Mouse (Mus musculus) adrenal gland (tissue): ENCODE measurements around the gene Ptges3.

Experiments used
- intact Hi-C: fragments of 180-260 bp; cut with DNase I; formaldehyde crosslinking; loops from one replicate; pipeline ENCODE4 v1.15.1; 2025
- microRNA-seq, 2 experiments: library from miRNA; unstranded; fragments of <30 nt; microRNA quantifications; one replicate each; pipeline ENCODE4; 2019

Gene Ptges3

GRCm38 (mm10) chr10:128091564-128092505 lies 33.1 kb downstream of the Ptges3 start, which contains the start of gene Baz2a:
TSS of gene Baz2a (plus strand) at chr10:128091577.
- intact Hi-C loops = no loop called here

DNA sequence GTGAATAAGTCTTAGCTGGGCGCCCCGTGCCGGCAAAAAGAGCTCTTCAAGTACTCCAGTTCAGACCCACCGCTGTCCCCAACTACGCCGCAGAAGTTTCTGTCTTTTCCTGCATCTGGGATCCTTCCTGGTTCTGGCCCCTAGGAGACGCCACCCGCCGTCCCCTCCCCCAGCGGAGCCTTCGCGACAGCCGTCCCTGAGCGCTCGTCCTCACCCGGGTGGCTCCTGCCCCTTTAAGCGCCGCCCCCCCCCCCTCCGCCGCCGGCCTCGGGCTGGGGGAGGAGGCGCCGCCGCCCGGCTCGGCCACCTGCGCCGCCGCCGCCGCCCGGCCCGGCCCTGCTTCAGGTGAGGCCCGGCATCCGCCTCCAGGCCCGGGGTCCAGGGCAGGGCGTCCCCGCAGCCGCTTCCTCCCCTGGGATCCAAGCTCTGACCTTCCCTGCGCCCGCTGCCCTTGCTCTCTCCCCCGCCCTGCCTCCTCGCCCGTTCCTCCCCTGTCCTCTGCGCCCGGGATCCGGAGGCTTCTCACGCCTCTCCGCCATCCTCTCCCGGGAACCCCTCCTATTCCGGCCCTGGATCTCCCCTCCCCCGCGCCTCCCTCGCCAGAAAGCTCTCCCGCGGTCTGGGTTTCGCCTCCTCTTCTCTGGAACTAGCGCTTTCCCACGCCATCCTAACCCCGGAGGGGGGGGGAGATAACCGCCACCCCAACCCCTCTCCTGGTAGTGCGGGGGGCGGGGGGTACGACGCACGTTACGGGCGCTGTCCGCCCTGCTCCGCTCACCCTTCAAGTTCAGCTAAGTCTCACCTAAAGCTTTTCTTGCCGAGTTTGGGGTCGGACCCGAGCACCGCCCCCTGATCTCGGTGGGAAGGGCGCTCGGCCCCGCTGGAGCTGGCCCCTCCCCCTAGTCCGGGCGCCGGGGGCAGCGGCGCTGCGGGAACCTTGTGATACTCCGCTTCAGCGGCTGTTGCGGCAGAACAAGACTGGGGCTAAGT lies 34.0 kb downstream of the Ptges3 start:
- intact Hi-C loops = no loop called here

DNA sequence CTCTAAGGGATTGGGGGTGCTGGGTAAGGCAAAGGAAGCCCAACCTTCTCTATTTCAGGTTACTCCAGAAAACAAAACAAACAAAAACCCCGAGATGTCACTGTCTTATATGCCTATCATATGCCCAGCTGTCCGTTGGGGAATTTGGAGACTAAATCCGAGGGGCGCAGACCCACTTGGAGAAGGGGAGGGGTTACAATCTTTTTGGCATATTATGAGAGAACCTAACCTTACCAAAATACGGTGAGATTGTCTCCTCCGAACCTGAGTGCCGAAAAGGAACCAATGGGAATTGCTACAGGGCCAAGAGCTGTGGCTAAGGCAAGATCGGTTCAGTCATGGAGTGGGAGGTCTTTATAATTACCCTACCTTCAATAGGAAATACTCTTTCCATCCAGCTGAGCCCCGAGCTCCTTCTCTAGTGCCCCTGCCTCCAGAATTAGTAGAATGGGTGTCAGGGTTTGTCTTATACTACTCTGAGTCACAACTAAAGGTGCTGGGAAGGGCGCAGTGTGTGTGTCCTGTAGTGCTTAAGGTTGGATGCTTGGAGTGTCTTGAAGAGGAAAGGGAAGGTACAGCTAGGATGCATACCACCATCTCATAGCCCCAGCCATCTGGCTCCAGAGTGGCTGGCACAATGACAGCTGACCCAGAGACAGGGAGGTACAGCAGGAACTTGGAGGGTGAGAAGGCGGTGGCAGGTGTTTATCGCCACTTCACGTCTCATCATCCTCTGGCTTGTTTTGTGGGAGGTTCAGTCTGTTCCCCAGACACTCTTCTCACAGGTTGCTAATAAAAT lies 34.9 kb downstream of the Ptges3 start:
- intact Hi-C loops = loop anchor here (2.0 kb wide), 1 partner anchor 93 kb away; no protein-coding TSS in a partner anchor

DNA sequence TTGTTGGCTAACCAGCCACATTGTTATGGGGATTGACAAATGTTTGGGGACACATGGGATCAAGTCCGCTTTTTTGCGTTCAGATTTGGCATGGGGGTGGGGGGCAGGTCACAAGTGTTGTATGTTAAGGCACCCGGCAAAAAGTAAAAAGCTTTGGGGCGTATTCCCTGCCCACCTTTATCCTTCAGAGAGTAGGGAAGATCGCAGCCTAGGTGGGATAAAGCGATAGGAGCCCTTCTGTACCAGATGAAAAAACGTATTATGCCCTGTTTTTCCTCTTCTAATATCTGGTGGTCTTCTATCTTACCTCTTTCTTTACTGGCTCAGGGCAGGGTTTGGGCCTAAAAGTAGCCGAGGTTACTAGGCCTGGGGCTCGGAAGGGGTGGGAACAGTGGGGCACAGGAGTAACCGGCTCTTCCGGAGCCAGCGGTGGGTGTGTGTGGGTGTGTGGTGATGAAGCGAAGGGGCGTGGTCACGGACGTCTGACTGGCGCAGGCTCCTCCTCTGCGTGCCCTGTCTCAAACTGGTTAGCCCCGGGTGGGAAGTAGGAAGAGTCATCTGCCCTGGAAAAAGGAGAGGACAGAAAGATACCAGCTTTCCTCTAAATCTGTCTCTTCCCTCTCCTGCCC lies 35.7 kb downstream of the Ptges3 start:
- intact Hi-C loops = loop anchor here (2.0 kb wide), 1 partner anchor 92 kb away; no protein-coding TSS in a partner anchor

- intact Hi-C loops = loop anchor here (2.0 to 5.0 kb wide), 2 partner anchors 37 to 92 kb away; no protein-coding TSS in a partner anchor
Measured at GRCm38 (mm10) chr10:128095003-128095636, 36.4 kb downstream of the Ptges3 start.

DNA sequence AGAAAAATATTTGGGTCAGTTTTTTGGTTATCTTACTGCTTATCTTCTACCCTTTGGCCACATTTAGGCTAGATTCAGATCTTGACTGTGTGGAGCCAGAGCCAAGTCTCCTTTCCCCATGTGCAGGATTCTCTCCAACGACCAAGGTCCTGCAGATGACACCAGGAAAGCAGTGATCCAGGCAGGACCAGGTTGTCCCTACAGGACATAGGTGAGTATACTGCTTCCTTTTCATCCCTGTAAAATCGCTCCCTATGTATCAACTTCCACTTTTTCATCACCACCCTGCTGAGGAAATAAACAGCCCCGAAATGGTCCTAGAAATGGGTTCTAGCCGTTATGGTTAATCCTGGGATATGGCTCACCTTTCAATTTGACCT lies 37.5 kb downstream of the Ptges3 start:
- intact Hi-C loops = loop anchor here (5.0 kb wide), 1 partner anchor 36 kb away; no protein-coding TSS in a partner anchor

GRCm38 (mm10) chr10:128096693-128097586 lies 38.2 kb downstream of the Ptges3 start:
- intact Hi-C loops = loop anchor here (5.0 kb wide), 1 partner anchor 35 kb away; no protein-coding TSS in a partner anchor

DNA sequence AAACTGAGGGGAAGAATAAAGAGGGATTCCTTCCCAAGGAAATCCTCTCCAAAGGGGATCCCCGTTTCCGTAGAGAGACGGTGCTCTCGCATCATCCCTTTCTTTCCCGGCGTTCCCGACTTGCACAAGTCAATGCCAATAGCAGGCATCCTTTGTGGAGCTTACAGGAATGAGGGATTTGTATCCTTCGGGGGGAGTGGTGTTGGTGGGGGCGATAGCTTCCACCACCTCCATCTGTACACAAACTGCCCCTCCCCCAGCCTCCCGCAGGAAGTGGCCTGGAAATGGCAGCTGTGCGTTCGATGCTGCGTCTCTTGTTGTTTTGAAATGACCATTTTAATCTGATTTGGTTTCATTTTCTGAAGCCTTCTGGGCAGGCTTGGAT lies 38.8 kb downstream of the Ptges3 start:
- intact Hi-C loops = loop anchor here (5.0 kb wide), 1 partner anchor 35 kb away; no protein-coding TSS in a partner anchor

DNA sequence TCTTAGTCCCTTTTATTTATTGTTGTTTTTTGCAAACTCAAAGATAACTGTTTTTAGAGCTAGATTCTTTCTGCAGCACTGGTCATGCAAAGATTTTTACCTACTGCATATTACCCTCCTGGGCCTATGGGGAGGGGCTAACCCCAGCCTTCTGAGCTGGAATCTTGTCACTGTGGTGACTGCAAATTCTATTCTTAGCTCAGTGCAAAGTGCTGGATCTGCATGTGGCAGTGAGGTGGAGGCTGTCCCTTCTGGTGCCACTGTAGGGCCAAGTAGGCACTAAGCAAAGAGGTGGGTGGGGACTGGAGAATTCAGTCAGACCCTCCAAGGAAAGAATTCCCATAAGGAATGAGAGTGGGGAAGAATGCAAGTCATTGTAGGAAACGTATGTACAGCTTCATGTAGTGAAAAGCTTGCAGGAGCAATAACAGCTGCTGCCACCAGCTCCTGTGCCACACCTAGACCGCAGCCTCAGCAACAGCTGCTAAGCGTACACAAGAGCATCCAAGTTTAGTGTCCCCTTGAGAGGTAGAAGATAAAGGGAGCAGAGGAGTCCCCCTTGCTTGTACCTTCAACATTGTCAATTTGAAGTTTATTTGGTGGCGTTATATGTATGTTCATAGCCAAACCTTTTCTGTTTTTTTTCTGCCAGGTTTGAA lies 51.5 kb downstream of the Ptges3 start:
- intact Hi-C loops = no loop called here

GRCm38 (mm10) chr10:128111227-128111626 lies 52.5 kb downstream of the Ptges3 start:
- intact Hi-C loops = no loop called here

DNA sequence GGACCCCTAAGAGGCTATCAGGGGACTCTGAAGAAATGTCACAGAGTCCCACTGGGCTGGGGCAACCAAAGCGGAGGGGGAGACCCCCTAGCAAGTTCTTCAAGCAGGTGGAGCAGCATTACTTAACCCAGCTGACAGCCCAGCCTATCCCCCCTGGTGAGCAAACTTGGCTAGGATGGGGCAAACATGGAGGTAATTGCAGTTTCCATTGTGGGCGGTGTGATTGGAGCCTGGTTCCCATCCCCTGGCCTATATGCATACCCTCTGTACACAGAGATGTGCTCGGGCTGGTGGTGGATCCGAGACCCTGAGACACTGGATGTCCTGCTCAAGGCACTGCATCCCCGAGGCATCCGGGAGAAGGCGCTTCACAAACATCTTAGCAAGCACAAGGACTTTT lies 65.1 kb downstream of the Ptges3 start:
- intact Hi-C loops = no loop called here

DNA sequence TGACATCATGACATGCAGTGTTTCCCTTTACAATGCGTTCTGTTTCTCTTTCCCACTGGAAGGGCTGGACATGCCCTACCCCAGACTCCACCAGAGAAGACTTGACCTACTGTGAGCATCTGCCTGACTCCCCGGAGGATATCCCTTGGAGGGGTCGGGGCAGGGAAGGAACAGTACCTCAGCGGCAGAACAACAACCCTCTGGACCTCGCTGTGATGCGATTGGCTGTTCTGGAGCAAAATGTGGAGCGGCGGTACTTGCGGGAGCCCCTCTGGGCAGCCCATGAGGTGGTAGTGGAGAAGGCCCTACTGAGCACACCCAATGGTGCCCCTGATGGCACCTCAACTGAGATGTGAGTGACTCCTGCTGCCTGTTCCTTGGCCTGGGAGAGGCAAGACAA lies 66.1 kb downstream of the Ptges3 start:
- intact Hi-C loops = no loop called here

DNA sequence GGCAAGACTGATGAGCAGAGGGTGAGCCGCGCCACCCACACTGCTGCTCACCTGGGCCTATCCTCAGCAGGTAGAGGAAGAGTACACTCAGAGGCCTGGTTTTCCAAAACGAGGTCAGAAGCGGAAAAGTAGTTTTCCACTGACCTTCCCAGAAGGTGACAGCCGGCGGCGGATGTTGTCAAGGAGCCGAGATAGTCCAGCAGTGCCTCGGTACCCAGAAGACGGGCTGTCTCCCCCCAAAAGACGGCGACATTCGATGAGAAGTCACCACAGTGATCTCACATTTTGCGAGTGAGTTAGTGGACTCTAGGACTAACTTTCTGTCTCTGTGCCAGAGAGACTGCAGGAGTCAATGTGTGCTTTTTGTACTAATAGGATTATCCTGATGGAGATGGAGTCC lies 67.2 kb downstream of the Ptges3 start:
- intact Hi-C loops = no loop called here

Small RNA genes lying within 50 kb of the gene (microRNA-seq; reads per million reads assigned to microRNA genes)
- gene Mir677 = 6.4 to 10.7 reads per million in 2 experiments
